Mouse (Mus musculus): Measurements from ENCODE around the gene Dock1.

- no peak for TF ChIP-seq FLI1 (IDR thresholded peaks at IDR 0.05; ENCODE audit: low read length)
- TF ChIP-seq GATA1 (IDR thresholded peaks at IDR 0.05; ENCODE audit: borderline replicate concordance, low read length) = no peak
These were observed 351.2 kb downstream of the Dock1 start for GRCm38 (mm10) chr7:135021544-135022100.
